Mouse (Mus musculus): ENCODE data around the gene Abcd1. TPM values are rescaled to one million over a fixed set of nuclear protein-coding genes. Genes with fewer than 3 reads are reported as not detected.
"Not testable (repeated sequence)": the region's sequence is repeated elsewhere in the genome, so short reads cannot be mapped to it uniquely, and the experiment has no call there.

The Abcd1 gene
- total and polyA plus RNA-seq, 2 experiments from 2014 or later: 7.6 to 11.7 TPM

DNA sequence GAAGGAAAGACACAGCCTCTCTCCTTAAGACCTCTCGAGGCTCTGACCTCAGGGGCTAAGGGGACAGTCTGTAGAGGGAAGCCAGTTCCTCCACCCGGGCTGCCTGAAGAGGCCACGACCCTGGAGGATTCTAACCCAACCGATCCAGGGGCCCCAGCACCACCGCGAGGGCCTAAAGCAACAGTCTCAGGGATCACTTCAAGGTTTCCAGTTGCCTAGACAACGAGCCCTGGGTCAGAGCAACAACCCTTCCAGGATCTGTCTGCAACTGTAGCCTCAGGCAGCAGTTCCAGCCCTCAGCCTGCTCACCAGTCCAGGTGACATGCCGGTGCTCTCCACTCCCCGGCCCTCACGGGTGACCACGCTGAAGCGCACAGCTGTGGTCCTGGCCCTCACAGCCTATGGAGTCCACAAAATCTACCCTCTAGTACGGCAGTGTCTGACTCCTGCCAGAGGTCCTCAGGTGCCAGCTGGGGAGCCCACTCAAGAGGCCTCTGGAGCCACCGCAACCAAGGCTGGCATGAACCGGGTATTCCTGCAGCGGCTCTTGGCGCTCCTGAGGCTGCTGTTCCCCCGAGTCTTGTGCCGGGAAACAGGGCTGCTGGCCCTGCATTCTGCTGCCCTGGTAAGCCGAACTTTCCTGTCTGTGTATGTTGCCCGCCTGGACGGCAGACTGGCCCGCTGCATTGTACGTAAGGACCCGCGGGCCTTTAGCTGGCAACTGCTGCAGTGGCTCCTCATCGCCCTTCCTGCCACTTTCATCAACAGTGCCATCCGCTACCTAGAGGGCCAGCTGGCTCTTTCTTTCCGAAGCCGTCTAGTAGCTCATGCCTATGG is 530 bp downstream of the Abcd1 start:
- no peak for TF ChIP-seq CTCF (IDR thresholded peaks at IDR 0.05; ENCODE audit: low read depth)
- H3K9me3 ChIP-seq (ENCODE audit: low read length): no peaks in the 10 kb centered on the region
- peak overlapping the region; percentile 78 for H3K27ac ChIP-seq (ENCODE audit: low read depth, low read length)
- DNase-seq (peak; percentile 3), ATAC-seq (peak; percentile 33)
- 36% methylated on average over 30 of the region's 30 CpGs for WGBS
- no peaks in the 10 kb centered on the region for H3K4me1 ChIP-seq (ENCODE audit: insufficient read depth)
- H3K27me3 ChIP-seq (ENCODE audit: insufficient read depth, low read length): no peaks in the 10 kb centered on the region
- peak overlapping the region; percentile 59 for H3K9ac ChIP-seq
- peak overlapping the region; percentile 48 for H3K4me3 ChIP-seq (ENCODE audit: low read depth, low read length)
- no peaks in the 10 kb centered on the region for H3K36me3 ChIP-seq (ENCODE audit: insufficient read depth)
- peak overlapping the region; percentile 61 for H3K4me2 ChIP-seq (ENCODE audit: low read depth)

DNA sequence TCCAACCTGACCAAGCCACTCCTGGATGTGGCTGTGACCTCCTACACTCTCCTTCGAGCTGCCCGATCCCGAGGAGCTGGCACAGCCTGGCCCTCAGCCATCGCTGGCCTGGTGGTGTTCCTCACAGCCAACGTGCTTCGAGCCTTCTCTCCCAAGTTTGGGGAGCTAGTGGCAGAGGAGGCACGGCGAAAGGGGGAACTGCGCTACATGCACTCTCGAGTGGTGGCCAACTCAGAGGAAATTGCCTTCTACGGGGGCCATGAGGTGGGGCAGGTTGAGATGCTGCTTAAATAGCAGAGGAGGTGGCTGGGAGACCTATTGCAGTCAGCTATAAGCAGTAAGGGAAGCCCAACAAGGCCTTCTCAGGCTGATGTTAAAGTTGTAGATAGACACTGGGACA is 1.3 kb downstream of the Abcd1 start:
- WGBS: 64% methylated on average over 11 of the region's 11 CpGs
- no peak overlapping the region; the same call in 1 of the 2 replicates for H3K4me3 ChIP-seq (ENCODE audit: low read depth, low read length)
- H3K27me3 ChIP-seq (ENCODE audit: insufficient read depth, low read length): no peaks in the 10 kb centered on the region
- H3K9me3 ChIP-seq (ENCODE audit: low read length): no peaks in the 10 kb centered on the region
- H3K36me3 ChIP-seq (ENCODE audit: insufficient read depth): no peaks in the 10 kb centered on the region
- H3K4me1 ChIP-seq (ENCODE audit: insufficient read depth): no peaks in the 10 kb centered on the region
- no peak for TF ChIP-seq CTCF (IDR thresholded peaks at IDR 0.05; ENCODE audit: low read depth)
- DNase-seq (no peak), ATAC-seq (no peak)
- H3K4me2 ChIP-seq (ENCODE audit: low read depth): peak overlapping the region; percentile 61
- H3K9ac ChIP-seq: peak overlapping the region; percentile 59; the same call in 1 of the 2 replicates
- no peak overlapping the region for H3K27ac ChIP-seq (ENCODE audit: low read depth, low read length)

DNA sequence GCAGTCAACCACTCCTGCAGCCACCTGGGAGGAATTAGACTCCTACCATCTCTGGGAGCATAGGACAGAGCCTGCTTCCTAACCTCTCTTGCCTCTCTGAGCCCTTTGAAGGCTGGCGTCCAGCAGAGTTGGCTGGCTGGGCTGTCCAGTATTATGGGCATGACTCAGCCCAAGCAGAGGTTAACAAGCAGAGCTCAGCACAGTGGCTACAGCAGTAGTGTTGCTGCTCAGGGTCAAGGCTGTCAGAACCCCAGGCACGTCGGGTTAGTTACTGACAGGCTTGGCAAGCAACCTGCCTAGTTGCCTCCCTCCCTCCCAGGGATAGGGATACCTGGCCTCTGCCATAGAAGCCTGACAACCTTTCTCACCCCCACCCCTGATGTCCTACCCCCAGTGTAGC is 1.9 kb downstream of the Abcd1 start:
- H3K9ac ChIP-seq: no peak overlapping the region
- WGBS: 45% methylated on average over 3 of the region's 3 CpGs
- no peaks in the 10 kb centered on the region; the same call in 1 of the 2 replicates for H3K36me3 ChIP-seq (ENCODE audit: insufficient read depth)
- H3K4me1 ChIP-seq (ENCODE audit: insufficient read depth): no peaks in the 10 kb centered on the region
- TF ChIP-seq CTCF (IDR thresholded peaks at IDR 0.05; ENCODE audit: low read depth): no peak
- no peak for ATAC-seq
- no peak overlapping the region for H3K4me3 ChIP-seq (ENCODE audit: low read depth, low read length)
- H3K27ac ChIP-seq (ENCODE audit: low read depth, low read length): no peak overlapping the region
- H3K27me3 ChIP-seq (ENCODE audit: insufficient read depth, low read length): no peaks in the 10 kb centered on the region
- 0 out of 2 replicates have a peak overlapping the region, but pooled peaks have one; percentile 5 for H3K4me2 ChIP-seq (ENCODE audit: low read depth)
- H3K9me3 ChIP-seq (ENCODE audit: low read length): no peaks in the 10 kb centered on the region
- DNase-seq: no peak

DNA sequence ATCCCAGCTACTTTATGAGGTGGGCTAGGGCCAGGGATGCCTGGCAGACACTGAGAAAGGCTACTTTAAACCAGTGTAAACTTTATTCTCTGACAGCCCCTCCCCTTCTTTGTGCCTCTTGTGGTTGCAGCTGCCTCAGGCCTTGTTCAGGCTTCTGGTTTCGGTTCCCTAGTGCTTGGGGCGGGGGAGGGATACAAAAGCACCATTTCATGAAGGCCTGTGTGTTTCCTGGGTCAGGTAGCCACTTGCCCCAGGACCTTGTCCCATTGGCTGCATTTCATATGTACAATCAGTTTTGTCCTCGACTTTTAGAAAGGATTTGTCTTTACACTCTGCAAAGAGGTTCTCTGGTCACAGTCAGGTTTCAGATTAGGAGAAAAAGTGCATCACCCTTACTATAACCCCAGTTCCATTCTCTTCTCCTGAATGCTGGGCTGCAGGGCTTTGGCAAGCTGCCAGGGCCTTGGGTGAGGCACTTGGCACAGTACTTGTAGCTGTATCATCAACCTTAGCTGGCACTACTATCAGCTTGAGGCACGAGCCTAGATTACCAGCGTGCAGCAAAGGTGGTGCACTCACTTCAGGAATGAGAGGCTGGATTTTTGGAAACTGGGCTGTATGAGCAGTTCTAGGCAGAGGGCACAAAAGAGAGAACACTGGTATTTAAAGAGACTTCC is 2.4 kb downstream of the Abcd1 start:
- DNase-seq (no peak), ATAC-seq (no peak)
- H3K9me3 ChIP-seq (ENCODE audit: low read length): no peaks in the 10 kb centered on the region
- H3K36me3 ChIP-seq (ENCODE audit: insufficient read depth): no peaks in the 10 kb centered on the region; the same call in 1 of the 2 replicates
- H3K4me2 ChIP-seq (ENCODE audit: low read depth): no peak overlapping the region
- H3K4me1 ChIP-seq (ENCODE audit: insufficient read depth): no peaks in the 10 kb centered on the region
- 33% methylated on average over 5 of the region's 5 CpGs for WGBS
- H3K4me3 ChIP-seq (ENCODE audit: low read depth, low read length): no peak overlapping the region
- no peak for TF ChIP-seq CTCF (IDR thresholded peaks at IDR 0.05; ENCODE audit: low read depth)
- H3K27ac ChIP-seq (ENCODE audit: low read depth, low read length): no peak overlapping the region
- H3K9ac ChIP-seq: no peak overlapping the region
- no peaks in the 10 kb centered on the region for H3K27me3 ChIP-seq (ENCODE audit: insufficient read depth, low read length)

DNA sequence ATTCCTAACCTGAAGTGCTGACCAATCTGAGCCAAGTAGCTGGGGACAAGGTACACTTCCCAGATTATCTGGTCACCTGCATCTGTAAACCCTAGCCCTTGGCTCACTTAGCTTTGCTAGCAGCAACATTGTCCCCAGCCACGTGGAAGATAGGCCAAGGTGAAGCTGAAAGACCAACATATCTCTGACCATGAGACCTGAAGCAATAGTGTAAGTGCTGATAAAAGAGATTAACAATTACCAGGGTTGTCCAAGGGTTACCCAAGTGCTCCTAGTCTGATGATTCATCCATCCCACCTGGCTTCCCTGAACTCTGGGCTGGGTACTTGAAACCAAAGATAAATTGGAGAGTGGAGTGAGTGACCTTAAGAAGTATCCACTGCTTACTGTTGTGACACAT is 14.5 kb downstream of the Abcd1 start:
- Histone ChIP-seq H3K4me1 (ENCODE audit: insufficient read depth) (no peaks in the 10 kb centered on the region), H3K27ac (ENCODE audit: low read depth, low read length) (no peak overlapping the region), H3K4me2 (ENCODE audit: low read depth) (no peak overlapping the region), H3K27me3 (ENCODE audit: insufficient read depth, low read length) (no peaks in the 10 kb centered on the region), H3K4me3 (ENCODE audit: low read depth, low read length) (no peak overlapping the region), H3K36me3 (ENCODE audit: insufficient read depth) (no peaks in the 10 kb centered on the region), H3K9me3 (ENCODE audit: low read length) (no peaks in the 10 kb centered on the region), H3K9ac (no peak overlapping the region)
- no peak for TF ChIP-seq CTCF (IDR thresholded peaks at IDR 0.05; ENCODE audit: low read depth)
- DNase-seq: no peak
- 62% methylated on average over 1 of the region's 1 CpGs for WGBS
- ATAC-seq: no peak

DNA sequence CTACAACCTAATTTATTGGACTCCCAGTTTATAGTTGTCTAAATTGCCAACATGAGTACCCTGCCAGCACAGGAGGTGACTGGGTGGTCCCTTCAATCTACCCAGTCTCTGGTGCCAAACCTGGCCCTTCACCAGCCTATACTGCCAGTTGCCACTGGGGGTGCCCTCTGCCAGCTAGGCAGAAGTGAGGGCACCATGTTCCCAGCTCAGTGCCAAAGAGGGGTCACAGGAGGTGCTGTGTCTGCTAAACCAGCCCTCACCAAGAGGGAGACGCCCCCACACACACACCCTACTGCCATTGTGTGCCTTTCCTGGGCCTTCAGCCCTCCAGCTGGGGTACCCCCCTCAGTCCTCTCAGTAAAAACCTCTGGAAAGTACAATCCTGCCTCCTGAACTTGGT is 21.8 kb downstream of the Abcd1 start:
- ATAC-seq (no peak), DNase-seq (no peak)
- Histone ChIP-seq H3K4me3 (ENCODE audit: low read depth, low read length) (no peak overlapping the region), H3K4me1 (ENCODE audit: insufficient read depth) (no peaks in the 10 kb centered on the region), H3K4me2 (ENCODE audit: low read depth) (no peak overlapping the region), H3K9ac (no peak overlapping the region), H3K36me3 (ENCODE audit: insufficient read depth) (no peaks in the 10 kb centered on the region), H3K27ac (ENCODE audit: low read depth, low read length) (no peak overlapping the region), H3K9me3 (ENCODE audit: low read length) (no peaks in the 10 kb centered on the region), H3K27me3 (ENCODE audit: insufficient read depth, low read length) (no peaks in the 10 kb centered on the region)
- WGBS: 45% methylated on average over 1 of the region's 1 CpGs
- TF ChIP-seq CTCF (IDR thresholded peaks at IDR 0.05; ENCODE audit: low read depth): no peak

DNA sequence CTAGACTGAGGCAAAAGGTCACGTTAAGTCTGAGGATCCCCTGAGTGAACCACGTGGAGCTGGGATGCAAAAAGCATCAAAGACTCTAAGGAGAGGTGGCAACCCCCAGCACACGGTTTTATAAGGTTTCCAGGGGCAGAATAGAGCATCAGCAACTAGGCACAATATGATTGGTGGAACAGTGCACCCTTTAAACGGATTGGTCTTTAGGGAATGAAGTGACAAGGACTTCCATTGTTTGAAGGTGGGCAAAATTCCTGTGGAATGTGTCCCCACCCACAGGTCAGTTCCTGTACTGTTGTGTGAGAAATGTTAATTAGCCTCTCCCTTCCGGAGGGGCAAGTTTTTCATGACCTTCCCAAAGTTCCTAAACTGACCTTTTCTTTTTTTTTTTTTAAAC is 22.8 kb downstream of the Abcd1 start:
- Histone ChIP-seq H3K4me3 (ENCODE audit: low read depth, low read length) (no peak overlapping the region), H3K9me3 (ENCODE audit: low read length) (no peaks in the 10 kb centered on the region), H3K4me1 (ENCODE audit: insufficient read depth) (no peaks in the 10 kb centered on the region), H3K4me2 (ENCODE audit: low read depth) (no peak overlapping the region), H3K27me3 (ENCODE audit: insufficient read depth, low read length) (no peaks in the 10 kb centered on the region), H3K9ac (no peak overlapping the region), H3K36me3 (ENCODE audit: insufficient read depth) (no peaks in the 10 kb centered on the region), H3K27ac (ENCODE audit: low read depth, low read length) (no peak overlapping the region)
- ATAC-seq: no peak
- 60% methylated on average over 5 of the region's 5 CpGs for WGBS
- no peak for DNase-seq
- TF ChIP-seq CTCF (IDR thresholded peaks at IDR 0.05; ENCODE audit: low read depth): no peak

DNA sequence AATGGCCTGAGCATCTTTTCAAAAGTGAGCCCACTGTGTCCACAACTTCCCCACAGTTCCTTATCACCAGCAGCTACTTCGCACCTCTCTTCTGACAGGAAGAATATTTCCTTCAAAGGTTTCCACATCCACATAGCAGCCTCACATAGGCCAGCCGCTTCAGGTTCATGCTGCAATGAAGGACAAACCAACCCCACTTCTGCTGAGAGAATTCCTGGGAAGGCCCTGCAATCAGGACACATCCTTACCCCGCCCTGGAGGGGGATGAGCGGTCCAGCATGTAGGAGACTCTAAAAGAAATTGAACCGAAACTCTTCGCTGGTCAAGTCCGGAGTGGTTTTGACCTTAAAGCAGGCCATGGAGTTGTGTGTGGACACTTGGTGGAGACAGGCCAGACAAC is 23.4 kb downstream of the Abcd1 start:
- WGBS: 94% methylated on average over 7 of the region's 7 CpGs
- H3K9ac ChIP-seq; H3K4me1 ChIP-seq (ENCODE audit: insufficient read depth); H3K9me3 ChIP-seq (ENCODE audit: low read length); H3K27ac ChIP-seq (ENCODE audit: low read depth, low read length); H3K36me3 ChIP-seq (ENCODE audit: insufficient read depth); DNase-seq; H3K27me3 ChIP-seq (ENCODE audit: insufficient read depth, low read length); H3K4me3 ChIP-seq (ENCODE audit: low read depth, low read length); H3K4me2 ChIP-seq (ENCODE audit: low read depth); ATAC-seq: not testable (repeated sequence)
